Mouse (Mus musculus): ENCODE measurements around the gene Comt.

DNA sequence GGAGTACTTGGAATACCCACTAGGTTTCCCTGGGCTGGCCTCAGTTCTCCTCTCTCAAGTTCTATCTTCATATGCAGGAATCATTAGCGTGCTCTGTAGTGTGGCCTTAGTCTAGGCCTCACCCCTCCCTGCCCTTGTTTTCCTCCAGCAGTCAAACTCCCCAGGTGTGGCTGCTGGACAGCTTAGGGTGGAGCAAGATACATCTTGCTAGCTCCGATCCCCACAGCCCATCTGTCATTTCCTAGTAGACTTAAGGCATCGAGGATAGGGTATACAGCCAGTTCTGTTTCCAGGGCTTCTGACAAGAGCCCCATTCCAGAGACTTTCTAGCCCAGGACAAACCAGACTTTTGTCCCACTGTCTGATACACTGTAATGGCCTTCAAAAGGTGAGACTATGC, 34.9 kb downstream of the Comt start:
- no peak for TF ChIP-seq CTCF (IDR thresholded peaks at IDR 0.05; ENCODE audit: low read depth)
- no peak for TF ChIP-seq EP300 (IDR thresholded peaks at IDR 0.05; ENCODE audit: low read depth)

Data from liver, embryonic 14.5 days (tissue).